Mouse (Mus musculus) kidney, postnatal 0 days (tissue): ENCODE results near the gene Hint3. TPM values are rescaled to one million over a fixed set of nuclear protein-coding genes. Genes with fewer than 3 reads are reported as not detected.
A peak's percentile ranks its signal among the peaks of the same experiment; 100 is the strongest.

Experiments
- ATAC-seq: fragments of 200-750 bp; cut with Nextera tagmentation; replicated peaks from 2 replicates; pipeline ENCODE4 v1.8.0; 2017; ENCODE audit warnings: low read depth, moderate number of reproducible peaks, moderate TSS enrichment, moderate library complexity; ENCODE audit not compliant: low FRiP score
- DNase-seq: peaks from one replicate; pipeline ENCODE4 v3.0.0-alpha.2; 2016; ENCODE audit warnings: low spot score
- H3K27ac ChIP-seq: fragments of 300-500 bp; sonication (generic); 2 replicates; pipeline ENCODE4 v1.5.1; 2014; ENCODE audit warnings: mild to moderate bottlenecking
- H3K27me3 ChIP-seq: fragments of 300-500 bp; sonication (generic); 2 replicates; pipeline ENCODE4 v1.6.1; 2014; ENCODE audit warnings: low read length, mixed read lengths; ENCODE audit not compliant: insufficient read depth
- H3K36me3 ChIP-seq: fragments of 300-500 bp; sonication (generic); 2 replicates; pipeline ENCODE4 v1.6.1; 2014; ENCODE audit warnings: low read length, mixed read lengths; ENCODE audit not compliant: insufficient read depth
- H3K4me1 ChIP-seq: fragments of 300-500 bp; sonication (generic); replicated peaks from 2 replicates; pipeline ENCODE4 v1.6.1; 2014; ENCODE audit warnings: antibody characterized with exemption, low read length, mixed read lengths; ENCODE audit not compliant: insufficient read depth
- H3K4me2 ChIP-seq: fragments of 300-500 bp; sonication (generic); 2 replicates; pipeline ENCODE4 v1.6.1; 2014; ENCODE audit warnings: mild to moderate bottlenecking, low read length, moderate library complexity, mixed read lengths
- H3K4me3 ChIP-seq: fragments of 300-500 bp; sonication (generic); replicated peaks from 2 replicates; pipeline ENCODE4 v1.5.1; 2014; ENCODE audit warnings: low read depth, low read length
- H3K9ac ChIP-seq: fragments of 300-500 bp; sonication (generic); 2 replicates; pipeline ENCODE4 v1.6.1; 2014; ENCODE audit warnings: low read depth, low read length
- H3K9me3 ChIP-seq: fragments of 300-500 bp; sonication (generic); replicated peaks from 2 replicates; pipeline ENCODE4 v1.6.1; 2016; ENCODE audit warnings: low read length, inconsistent platforms, mixed read lengths
- CTCF ChIP-seq: IDR thresholded peaks from 2 replicates; pipeline ENCODE4 v1.5.1; 2016; ENCODE audit warnings: antibody characterized with exemption, low read depth, mild to moderate bottlenecking, moderate library complexity
- WGBS: fragments of 180-500 bp; shearing (Covaris S2); extraction: QIAGEN DNeasy Blood & Tissue Kit; methylation state at CpG from one replicate; pipeline ENCODE4 v1.1.7; 2014; 5-methylcytosine and 5-hydroxymethylcytosine counted together
- polyA plus RNA-seq: library from polyadenylated mRNA; unstranded; fragments of >200 nt; fragmentation: Nextera tagmentation; extraction: Ambion mirVana; gene quantifications from 2 replicates; pipeline ENCODE4 v1.2.1, GENCODE M21; 2015

Gene Hint3
- polyA plus RNA-seq, 1 experiment from 2014 or later: 45.3 TPM

- Histone ChIP-seq H3K4me2 (no peak overlapping the region), H3K9ac (no peak overlapping the region), H3K4me1 (no peaks in the 10 kb centered on the region), H3K27me3 (no peaks in the 10 kb centered on the region), H3K4me3 (no peak overlapping the region), H3K27ac (no peak overlapping the region), H3K36me3 (peaks cover 4% of the 10 kb centered on the region; the same call in 1 of the 2 replicates), H3K9me3 (no peaks in the 10 kb centered on the region)
- DNase-seq (no peak), ATAC-seq (no peak)
- 71% methylated on average over 2 of the region's 2 CpGs for WGBS
- no peak for TF ChIP-seq CTCF
Observed at GRCm38 (mm10) chr10:30608109-30608508, 21.3 kb downstream of the Hint3 start.

GRCm38 (mm10) chr10:30600542-30600966 lies 28.9 kb downstream of the Hint3 start, which contains the start of gene Trmt11:
Gene Trmt11 (minus strand): TSS chr10:30600749.
- under 1% methylated on average over 27 of the region's 28 CpGs for WGBS
- peak within 1 kb of the TSS; percentile 86 for H3K27ac ChIP-seq
- H3K36me3 ChIP-seq: 0 out of 2 replicates have a peak, but pooled peaks cover 13% of the 10 kb centered on the region
- peak within 1 kb of the TSS; percentile 92 for H3K4me3 ChIP-seq
- H3K9ac ChIP-seq: peak within 1 kb of the TSS; percentile 83
- DNase-seq (peak; percentile 96), ATAC-seq (peak; percentile 96)
- no peaks in the 10 kb centered on the region for H3K9me3 ChIP-seq
- no peak for TF ChIP-seq CTCF
- H3K4me2 ChIP-seq: peak within 1 kb of the TSS; percentile 84
- H3K27me3 ChIP-seq: no peaks in the 10 kb centered on the region
- 0 out of 2 replicates have a peak, but pooled peaks cover 4% of the 10 kb centered on the region for H3K4me1 ChIP-seq

GRCm38 (mm10) chr10:30600094-30600534 lies 29.3 kb downstream of the Hint3 start:
- Histone ChIP-seq H3K4me1 (0 out of 2 replicates have a peak, but pooled peaks cover 4% of the 10 kb centered on the region), H3K4me3 (peak overlapping the region; percentile 92), H3K27me3 (no peaks in the 10 kb centered on the region), H3K9me3 (no peaks in the 10 kb centered on the region), H3K27ac (peak overlapping the region; percentile 86), H3K4me2 (peak overlapping the region; percentile 84), H3K9ac (peak overlapping the region; percentile 83), H3K36me3 (0 out of 2 replicates have a peak, but pooled peaks cover 16% of the 10 kb centered on the region)
- under 1% methylated on average over 27 of the region's 27 CpGs for WGBS
- ATAC-seq (peak; percentile 82), DNase-seq (peak; percentile 69)
- TF ChIP-seq CTCF: no peak

GRCm38 (mm10) chr10:30587037-30587436 lies 42.4 kb downstream of the Hint3 start:
- Histone ChIP-seq H3K9me3 (no peaks in the 10 kb centered on the region), H3K9ac (no peak overlapping the region), H3K4me2 (no peak overlapping the region), H3K27me3 (no peaks in the 10 kb centered on the region), H3K4me1 (no peaks in the 10 kb centered on the region), H3K36me3 (peaks cover 20% of the 10 kb centered on the region; the same call in 1 of the 2 replicates), H3K27ac (no peak overlapping the region), H3K4me3 (no peak overlapping the region)
- 66% methylated on average over 5 of the region's 5 CpGs for WGBS
- peak; percentile 36; the same call in 1 of the 2 replicates for TF ChIP-seq CTCF
- DNase-seq (peak; percentile 16), ATAC-seq (no peak)

GRCm38 (mm10) chr10:30585691-30586090 lies 43.7 kb downstream of the Hint3 start:
- no peak overlapping the region for H3K27ac ChIP-seq
- no peaks in the 10 kb centered on the region for H3K27me3 ChIP-seq
- TF ChIP-seq CTCF: no peak
- no peaks in the 10 kb centered on the region for H3K9me3 ChIP-seq
- no peak for ATAC-seq
- no peak overlapping the region for H3K4me2 ChIP-seq
- DNase-seq: no peak
- no peak overlapping the region for H3K9ac ChIP-seq
- H3K4me3 ChIP-seq: no peak overlapping the region
- H3K36me3 ChIP-seq: peaks cover 20% of the 10 kb centered on the region; the same call in 1 of the 2 replicates
- no peaks in the 10 kb centered on the region for H3K4me1 ChIP-seq
- WGBS: 89% methylated on average over 1 of the region's 1 CpGs

- WGBS: 95% methylated on average over 5 of the region's 5 CpGs
Observed at GRCm38 (mm10) chr10:30577670-30578280, 51.7 kb downstream of the Hint3 start.

More at GRCm38 (mm10) chr10:30577670-30578280, 51.7 kb downstream of the Hint3 start:
- Histone ChIP-seq H3K4me2 (no peak overlapping the region), H3K4me1 (no peaks in the 10 kb centered on the region), H3K27ac (no peak overlapping the region), H3K4me3 (no peak overlapping the region), H3K9me3 (no peaks in the 10 kb centered on the region), H3K27me3 (no peaks in the 10 kb centered on the region), H3K9ac (no peak overlapping the region), H3K36me3 (peaks cover 7% of the 10 kb centered on the region)
- no peak for ATAC-seq
- no peak for DNase-seq
- no peak for TF ChIP-seq CTCF
